Mouse (Mus musculus) thymus, adult 18-20 months (tissue): ENCODE data around the gene Cdkn2c.
A peak's percentile ranks its signal among the peaks of the same experiment; 100 is the strongest.

Experiments
- DNase-seq, 2 experiments: peaks; one replicate each; pipeline ENCODE4 v3.0.0; 2022; ENCODE audit warnings: mixed read lengths in 2 of 2

Gene Cdkn2c

DNA sequence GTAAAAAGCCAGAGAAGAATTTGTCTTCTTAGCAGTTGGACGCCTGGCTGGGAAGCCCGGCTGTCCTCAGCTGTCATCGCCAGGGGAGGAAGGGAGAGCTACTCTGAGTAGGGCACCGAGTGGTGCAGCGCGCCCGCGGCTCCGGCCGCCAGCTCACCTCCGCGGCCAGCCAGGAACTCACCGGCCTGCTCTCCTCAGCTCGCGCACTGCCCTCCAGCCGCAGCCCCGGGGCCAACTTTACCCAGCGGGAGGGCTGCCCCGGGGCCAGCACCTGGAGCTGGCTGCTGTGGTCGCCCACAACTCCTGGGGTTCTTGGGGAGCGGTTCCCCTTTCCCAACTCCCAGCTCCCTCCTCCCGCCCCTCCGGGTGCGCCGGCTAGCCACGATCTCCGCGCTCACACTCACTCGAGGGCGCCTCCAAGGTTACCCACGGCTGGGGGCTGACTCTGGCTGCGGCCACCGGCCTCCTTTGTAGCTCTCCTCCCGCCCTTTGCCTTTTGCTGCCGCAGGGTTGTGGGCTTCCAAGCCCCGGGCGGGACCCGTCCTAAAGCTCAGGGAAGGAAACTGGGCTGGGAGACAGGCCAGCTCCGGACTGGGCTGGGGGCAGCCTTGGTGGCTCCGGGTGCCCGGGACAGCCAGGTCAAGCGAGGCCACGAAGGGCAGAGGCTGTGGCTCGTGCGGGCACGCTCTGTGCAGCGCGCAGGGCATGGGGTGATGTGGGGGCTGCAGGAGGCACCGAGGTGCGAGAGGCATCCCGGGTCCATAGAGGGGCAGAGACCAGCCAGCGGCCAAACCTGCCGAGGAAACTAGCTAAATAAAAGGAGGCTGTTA, 9.8 kb downstream of the Cdkn2c start:
- peak; percentile 33 to 51 for DNase-seq

DNA sequence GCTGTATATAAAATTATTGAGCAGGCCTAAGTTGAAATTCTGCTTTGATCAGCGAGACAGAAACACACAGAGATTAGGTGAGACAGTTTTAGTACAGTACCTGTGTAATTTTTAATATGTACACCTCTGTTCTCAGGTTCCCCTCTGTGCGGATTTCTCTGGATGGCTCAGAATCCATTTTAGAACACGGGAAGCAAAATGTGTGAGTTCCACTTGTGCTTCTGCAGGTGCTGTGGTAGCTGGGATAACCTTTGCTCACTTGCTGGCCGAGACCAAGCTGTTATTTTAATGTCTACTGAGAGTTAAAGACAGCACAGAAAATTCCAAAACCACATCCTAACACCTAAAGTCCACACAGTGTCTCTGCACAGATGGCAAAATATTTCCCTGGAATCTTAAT, 10.7 kb downstream of the Cdkn2c start:
- no peak for DNase-seq

DNA sequence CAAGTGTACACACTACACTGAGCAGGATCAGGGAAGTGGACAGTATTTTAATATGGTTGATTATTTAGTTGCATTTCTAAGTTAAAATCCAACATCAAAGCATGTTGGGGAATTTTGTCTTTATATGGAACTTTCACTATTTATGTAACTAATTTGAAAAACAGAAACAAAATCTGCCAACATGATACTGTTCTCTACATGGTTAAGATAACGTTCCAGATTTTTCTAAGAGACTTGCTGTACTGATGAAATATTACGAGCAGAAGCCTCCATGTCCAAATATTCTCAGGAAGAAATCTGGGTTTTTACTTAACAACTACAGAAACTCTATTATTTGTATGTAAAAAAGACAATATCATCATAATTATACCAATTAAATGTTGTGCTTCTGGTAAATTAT, 11.3 kb downstream of the Cdkn2c start:
- DNase-seq, result no peak

DNA sequence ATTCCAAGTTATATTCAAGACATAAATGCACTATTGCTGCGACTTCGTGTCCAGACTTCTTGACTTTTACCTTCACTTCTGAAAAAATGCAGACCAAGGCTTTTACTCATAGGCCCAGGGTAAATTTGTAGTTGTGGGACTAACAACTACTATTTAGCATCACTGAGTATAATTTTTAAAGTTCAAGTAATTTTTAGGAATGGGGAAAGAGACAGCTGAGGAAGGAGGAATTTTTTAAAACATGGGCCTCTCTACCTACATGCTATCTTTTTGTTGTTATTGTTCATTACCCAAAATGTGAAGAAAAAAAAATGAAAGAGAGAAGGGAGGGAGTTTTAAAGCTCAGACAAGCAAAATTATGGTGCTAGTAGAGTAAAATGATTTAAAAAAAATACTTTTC, 12.3 kb downstream of the Cdkn2c start:
- no peak for DNase-seq

DNA sequence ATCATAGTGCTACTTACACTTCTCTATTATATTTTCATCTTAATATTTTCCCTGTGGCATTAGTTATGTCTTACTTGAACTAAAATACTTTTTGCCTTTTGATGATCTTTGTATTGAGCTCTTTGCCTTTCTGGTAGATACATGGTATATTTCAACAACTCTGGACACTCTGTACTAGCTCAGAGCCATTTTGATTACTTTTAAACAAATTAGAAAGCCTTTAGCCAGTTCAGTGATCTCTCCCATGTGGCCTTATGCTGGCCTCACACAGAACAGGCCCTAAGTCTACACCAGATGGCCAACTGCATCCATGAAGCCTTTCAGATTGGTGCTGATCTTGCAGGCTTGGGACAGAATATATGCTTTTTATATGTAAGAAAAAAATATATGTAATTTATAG, 13.7 kb downstream of the Cdkn2c start:
- no peak for DNase-seq

DNA sequence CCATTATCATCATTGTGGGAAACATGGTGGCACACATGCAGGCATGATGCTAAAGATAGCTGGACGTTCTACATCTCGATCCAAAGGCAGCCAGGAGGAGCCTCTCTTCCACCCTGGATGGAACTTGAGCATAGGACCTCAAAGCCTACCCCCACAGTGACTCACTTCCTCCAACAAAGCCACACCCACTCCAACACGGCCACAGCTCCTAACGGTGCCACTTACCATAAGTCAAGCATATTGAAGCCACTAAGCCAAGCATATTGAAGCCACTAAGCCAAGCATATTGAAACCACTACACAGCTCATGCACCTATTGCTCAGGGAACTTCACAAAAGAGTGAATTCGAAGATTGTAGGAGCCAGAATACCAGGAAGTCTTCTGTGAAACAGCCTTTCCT, 17.7 kb downstream of the Cdkn2c start:
- DNase-seq, result no peak

DNA sequence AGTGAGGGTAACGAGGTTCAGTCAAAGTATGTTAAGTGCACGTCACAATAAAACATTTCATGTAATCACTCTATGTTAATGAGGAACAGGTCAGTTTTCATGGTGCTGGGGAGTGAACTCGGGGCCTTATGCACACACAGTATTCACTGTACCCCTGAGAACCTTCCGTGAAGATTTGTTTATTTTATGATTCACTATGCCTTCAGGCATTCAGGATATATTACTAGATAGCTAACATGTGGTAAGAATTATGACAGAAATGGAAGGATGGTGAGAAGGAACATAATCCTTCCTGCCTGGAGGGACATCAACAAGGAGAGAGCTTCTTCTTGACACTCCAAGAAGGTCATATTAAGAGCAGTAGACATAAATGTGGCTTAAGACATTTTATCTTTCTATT, 19.7 kb downstream of the Cdkn2c start:
- no peak for DNase-seq

DNA sequence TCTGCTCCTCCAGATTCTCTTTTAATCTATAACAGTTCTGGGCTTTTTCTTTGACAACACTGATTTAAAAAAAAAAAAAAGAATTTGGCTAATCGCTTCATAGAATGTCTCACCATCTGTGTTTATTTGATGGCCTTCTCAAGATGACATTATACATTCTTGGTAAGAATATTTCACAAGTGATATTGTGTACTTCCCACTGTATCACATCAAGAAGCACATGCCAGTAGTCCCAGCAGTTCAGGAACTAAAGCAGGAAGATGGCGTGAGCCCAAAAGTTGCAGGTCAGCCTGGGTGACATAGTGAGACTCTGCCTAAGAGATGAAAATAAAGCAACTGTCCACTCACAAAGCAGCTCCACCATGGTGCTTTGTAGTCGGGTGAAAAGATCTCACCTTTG, 25.5 kb downstream of the Cdkn2c start:
- no peak for DNase-seq

DNA sequence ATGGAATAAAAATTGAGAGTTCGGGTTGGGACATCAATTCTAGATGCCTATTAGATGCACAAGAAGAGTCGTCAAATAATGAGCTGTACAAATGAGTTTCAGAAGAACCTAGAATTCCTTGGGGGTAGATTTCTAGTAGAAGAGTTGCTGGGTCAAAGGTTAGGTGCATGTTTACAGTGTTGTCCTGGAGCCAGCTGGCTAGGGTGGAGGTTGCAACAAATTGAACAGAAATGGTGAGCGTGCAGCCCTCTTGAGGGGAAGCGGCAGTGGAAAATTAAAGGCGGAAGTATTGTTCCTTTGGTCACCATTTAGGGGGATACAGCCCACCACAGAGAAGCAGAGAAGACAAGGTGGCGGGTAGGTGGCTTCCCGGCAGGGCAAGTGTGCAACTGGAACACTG, 26.8 kb downstream of the Cdkn2c start:
- DNase-seq, result no peak

DNA sequence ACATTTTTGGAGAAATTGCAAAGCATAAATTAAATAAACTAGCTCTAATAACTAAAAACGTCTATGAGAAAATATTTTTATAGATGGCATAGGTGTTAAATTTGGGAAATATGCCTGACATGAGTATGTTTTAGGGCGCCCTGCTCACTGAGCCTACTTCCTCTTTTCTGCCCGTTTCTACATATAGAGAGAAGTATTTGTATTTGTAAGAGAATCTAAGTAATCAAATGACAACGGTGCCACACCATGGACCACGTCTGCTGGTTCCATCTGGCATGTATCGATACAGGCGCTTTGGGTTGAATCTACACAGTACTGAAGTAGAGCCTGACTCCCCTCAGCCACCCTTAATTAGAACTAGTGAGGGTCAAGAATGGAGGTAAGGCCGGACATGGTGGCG, 27.6 kb downstream of the Cdkn2c start:
- DNase-seq, result no peak

DNA sequence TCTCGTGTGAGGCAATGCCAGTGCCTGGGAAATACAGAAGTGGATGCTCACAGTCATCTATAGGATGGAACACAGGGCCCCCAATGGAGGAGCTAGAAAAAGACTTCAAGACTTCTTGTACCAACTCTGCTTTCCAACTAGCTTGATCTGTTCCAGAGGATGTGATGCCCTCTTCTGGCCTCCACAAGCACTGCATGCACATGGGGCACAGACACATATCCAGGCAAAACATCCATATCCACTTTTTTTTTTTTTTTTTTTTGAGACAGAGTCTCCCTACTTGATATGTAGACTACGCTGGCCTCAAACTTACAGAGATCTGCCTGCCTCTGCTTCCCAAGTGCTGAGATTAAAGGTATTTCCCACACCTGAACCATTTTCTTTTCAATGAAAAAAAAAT, 32.0 kb downstream of the Cdkn2c start:
- no peak for DNase-seq

DNA sequence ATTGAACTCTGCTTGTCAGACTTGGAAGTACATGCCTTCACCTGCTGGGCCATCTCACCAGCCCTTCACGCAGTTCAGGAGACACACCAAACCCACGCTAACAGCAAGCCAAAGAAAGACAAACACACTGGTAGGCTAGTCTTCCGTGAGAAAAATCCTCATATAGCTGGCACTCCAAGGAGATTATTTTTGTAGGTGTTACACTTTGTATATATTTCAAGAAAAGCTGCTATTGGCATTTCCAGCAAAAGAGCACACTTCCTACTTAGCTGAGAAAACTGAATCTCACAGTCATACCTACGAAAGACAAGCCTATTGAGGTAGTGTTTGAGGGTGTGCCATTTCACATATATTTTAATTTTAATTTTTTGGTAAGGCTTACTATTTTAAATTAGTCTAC, 36.0 kb downstream of the Cdkn2c start:
- no peak for DNase-seq

DNA sequence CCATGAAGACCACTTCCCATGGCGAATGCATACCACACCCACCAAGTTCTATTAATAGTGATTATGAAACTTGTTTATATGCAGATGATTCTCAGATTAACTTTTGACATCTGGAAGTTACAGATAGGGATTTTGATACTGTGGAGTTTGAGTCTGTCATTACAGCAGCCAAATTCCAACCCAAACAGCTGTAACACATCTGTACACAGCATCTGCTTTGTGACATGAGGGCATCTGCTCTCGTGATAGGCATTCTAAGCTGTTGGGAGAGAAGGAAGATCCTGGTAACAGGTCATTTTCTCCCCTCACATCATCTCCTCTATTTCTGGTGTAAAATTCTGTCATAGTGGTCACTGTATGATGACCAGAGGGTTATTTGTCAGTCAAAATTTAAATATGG, 36.8 kb downstream of the Cdkn2c start:
- DNase-seq, result no peak

DNA sequence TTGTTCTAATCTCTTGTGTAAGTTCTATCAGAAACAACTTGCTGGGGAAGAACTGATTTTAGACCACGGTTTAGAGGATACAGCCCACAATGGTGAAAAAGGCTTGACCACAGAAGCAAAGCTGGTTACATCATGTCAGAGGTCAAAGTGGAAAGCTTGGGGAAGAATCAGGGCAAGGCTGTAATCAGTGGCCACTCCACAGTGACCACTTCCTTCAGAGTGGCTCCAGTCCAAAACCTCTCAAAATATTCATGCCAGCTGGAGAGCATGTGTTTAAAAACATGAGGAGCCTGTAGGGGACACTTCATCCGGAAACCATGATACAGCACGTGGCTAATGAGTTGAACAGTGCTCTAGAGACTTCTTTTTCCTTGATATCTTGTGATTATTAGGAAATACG, 54.4 kb downstream of the Cdkn2c start:
- no peak for DNase-seq
